Mouse (Mus musculus) myocyte (in vitro differentiated cells): Measurements from ENCODE around the gene Mmrn2. TPM values are rescaled to one million over a fixed set of nuclear protein-coding genes. Genes with fewer than 3 reads are reported as not detected.

Experiments used
- H3K27me3 ChIP-seq: one replicate; pipeline ENCODE4 v1.6.1; 2011; ENCODE audit not compliant: control insufficient read depth, insufficient read depth, insufficient read length
- H3K36me3 ChIP-seq: one replicate; pipeline ENCODE4 v1.6.1; 2011; ENCODE audit not compliant: control insufficient read depth, insufficient read depth
- H3K4me2 ChIP-seq: one replicate; pipeline ENCODE4 v1.6.1; 2011; ENCODE audit warnings: low read depth, control low read depth
- H3K4me3 ChIP-seq: one replicate; pipeline ENCODE4 v1.5.1; 2011; ENCODE audit warnings: mild to moderate bottlenecking, control low read depth, moderate library complexity
- H3K79me2 ChIP-seq: one replicate; pipeline ENCODE4 v1.6.1; 2011; ENCODE audit not compliant: control insufficient read depth, insufficient read depth
- H3ac ChIP-seq: one replicate; pipeline ENCODE4 v1.6.1; 2011; ENCODE audit not compliant: control insufficient read depth, insufficient read length
- CEBPB ChIP-seq: IDR thresholded peaks from 2 replicates; pipeline ENCODE4 v1.6.1; 2011; ENCODE audit warnings: mild to moderate bottlenecking, moderate library complexity; ENCODE audit not compliant: poor library complexity, insufficient read depth, severe bottlenecking
- E2F4 ChIP-seq: IDR thresholded peaks from one replicate; pipeline ENCODE4 v1.6.1; 2011; ENCODE audit warnings: mild to moderate bottlenecking, control low read depth, moderate library complexity; ENCODE audit not compliant: insufficient read depth
- MAX ChIP-seq: IDR thresholded peaks from one replicate; pipeline ENCODE4 v1.6.1; 2011; ENCODE audit warnings: low read depth, mild to moderate bottlenecking, control low read depth
- MYOD1 ChIP-seq, 3 experiments: IDR thresholded peaks; one replicate each; pipeline ENCODE4 v1.6.1; 2011; ENCODE audit warnings: control low read depth in 2 of 3, low read depth in 2 of 3, mild to moderate bottlenecking in 2 of 3, moderate library complexity in 1 of 3; ENCODE audit not compliant: insufficient read length in 2 of 3, control insufficient read depth in 1 of 3
- MYOG ChIP-seq, 3 experiments: IDR thresholded peaks; one replicate each; pipeline ENCODE4 v1.6.1; 2011; ENCODE audit warnings: control low read depth in 2 of 3, low read depth in 2 of 3, mild to moderate bottlenecking in 2 of 3; ENCODE audit not compliant: insufficient read length in 2 of 3, control insufficient read depth in 1 of 3, insufficient read depth in 1 of 3
- POLR2A ChIP-seq: IDR thresholded peaks from one replicate; pipeline ENCODE4 v1.6.1; 2011; ENCODE audit warnings: low read depth, mild to moderate bottlenecking, control low read depth, moderate library complexity; ENCODE audit not compliant: insufficient read length
- POLR2AphosphoS2 ChIP-seq: IDR thresholded peaks from one replicate; pipeline ENCODE4 v1.6.1; 2011; ENCODE audit warnings: low read depth, control low read depth; ENCODE audit not compliant: insufficient read length
- REST ChIP-seq: IDR thresholded peaks from one replicate; pipeline ENCODE4 v1.6.1; 2011; ENCODE audit warnings: mild to moderate bottlenecking, control low read depth, moderate library complexity; ENCODE audit not compliant: insufficient read depth, insufficient read length
- SRF ChIP-seq: IDR thresholded peaks from one replicate; pipeline ENCODE4 v1.6.1; 2011; ENCODE audit warnings: low read depth; ENCODE audit not compliant: control insufficient read depth, insufficient read length
- TCF12 ChIP-seq: IDR thresholded peaks from one replicate; pipeline ENCODE4 v1.6.1; 2011; ENCODE audit warnings: mild to moderate bottlenecking, control low read depth; ENCODE audit not compliant: poor library complexity, insufficient read depth, severe bottlenecking
- TCF3 ChIP-seq: IDR thresholded peaks from one replicate; pipeline ENCODE4 v1.6.1; 2011; ENCODE audit warnings: low read depth, control low read depth; ENCODE audit not compliant: insufficient read length
- USF1 ChIP-seq: IDR thresholded peaks from one replicate; pipeline ENCODE4 v1.6.1; 2011; ENCODE audit warnings: low read depth, mild to moderate bottlenecking, control low read depth, moderate library complexity
- polyA plus RNA-seq: library from polyadenylated mRNA; unstranded; fragments of >200 nt; fragmentation: generic; extraction: Trizol; gene quantifications from one replicate; pipeline ENCODE4 v1.2.1, GENCODE M21; 2012; ENCODE audit warnings: missing spikeins

Gene Mmrn2
- polyA plus RNA-seq, 1 experiment = 0.02 TPM

DNA sequence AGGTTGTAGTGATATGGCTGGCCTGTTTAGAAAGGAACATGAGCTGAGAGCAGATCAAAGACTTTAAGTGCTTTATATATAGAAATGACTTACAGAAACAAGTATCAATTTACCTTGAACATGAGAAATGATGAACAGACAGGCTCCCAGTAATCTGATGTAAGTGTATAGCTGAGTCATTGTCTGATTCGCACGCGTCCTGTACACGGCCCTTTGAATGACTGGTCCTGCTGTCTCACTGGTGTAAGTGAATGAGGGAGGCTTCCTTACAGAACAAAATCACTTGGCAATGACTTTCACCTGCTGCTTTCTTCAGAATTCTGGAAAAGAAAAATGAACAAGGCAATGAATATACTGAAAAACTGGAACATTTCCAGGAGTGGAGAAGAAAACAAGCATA, 72.4 kb downstream of the Mmrn2 start:
- peaks cover 12% of the 10 kb centered on the region for H3K36me3 ChIP-seq
- peaks cover 38% of the 10 kb centered on the region for H3K79me2 ChIP-seq
- peak overlapping the region; percentile 32 for H3K4me2 ChIP-seq
- no peaks in the 10 kb centered on the region for H3K27me3 ChIP-seq
- no peak overlapping the region for H3K4me3 ChIP-seq
- H3ac ChIP-seq = no peak overlapping the region
- TF ChIP-seq TCF12 (no peak), REST (no peak), TCF3 (no peak), POLR2AphosphoS2 (no peak), E2F4 (no peak), MYOG (IDR thresholded peaks at IDR 0.05; ENCODE audit: control insufficient read depth in 1 of 3, insufficient read depth in 1 of 3, insufficient read length in 2 of 3, low read depth in 2 of 3) (no peak), MAX (no peak), USF1 (no peak)

DNA sequence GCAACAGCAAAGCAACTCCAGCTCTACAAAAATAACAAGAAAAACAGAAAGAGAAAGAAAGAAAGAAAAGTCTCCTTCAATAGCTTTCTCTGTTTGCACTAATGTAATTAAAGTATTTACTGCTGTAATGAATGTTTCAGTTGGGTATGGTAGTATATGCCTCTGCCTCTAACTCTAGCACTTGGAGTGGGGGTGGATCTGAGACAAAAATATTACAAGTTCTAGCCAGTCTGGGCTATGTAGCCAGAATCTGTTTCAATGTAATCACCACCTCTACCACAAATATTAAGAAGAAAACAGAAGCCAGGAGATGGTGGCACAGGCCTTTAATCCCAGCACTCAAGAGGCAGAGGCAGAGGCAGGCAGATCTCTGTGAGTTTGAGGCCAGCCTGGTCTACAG, 73.1 kb downstream of the Mmrn2 start:
- TF ChIP-seq POLR2AphosphoS2 = no peak
- no peak for TF ChIP-seq MYOD1 (IDR thresholded peaks at IDR 0.05; ENCODE audit: control insufficient read depth in 1 of 3, insufficient read length in 2 of 3, low read depth in 2 of 3)
- no peak for TF ChIP-seq E2F4
- no peak for TF ChIP-seq TCF12
- TF ChIP-seq MAX = no peak
- TF ChIP-seq CEBPB = no peak
- TF ChIP-seq TCF3 = no peak
- TF ChIP-seq USF1 = no peak
- TF ChIP-seq SRF = no peak
- no peak for TF ChIP-seq MYOG (IDR thresholded peaks at IDR 0.05; ENCODE audit: control insufficient read depth in 1 of 3, insufficient read depth in 1 of 3, insufficient read length in 2 of 3, low read depth in 2 of 3)
- TF ChIP-seq REST = no peak
- no peak for TF ChIP-seq POLR2A
- Histone ChIP-seq H3K4me2 (peak overlapping the region; percentile 32), H3K36me3 (peaks cover 11% of the 10 kb centered on the region), H3K4me3 (no peak overlapping the region), H3K27me3 (no peaks in the 10 kb centered on the region), H3K79me2 (peaks cover 38% of the 10 kb centered on the region), H3ac (no peak overlapping the region)

DNA sequence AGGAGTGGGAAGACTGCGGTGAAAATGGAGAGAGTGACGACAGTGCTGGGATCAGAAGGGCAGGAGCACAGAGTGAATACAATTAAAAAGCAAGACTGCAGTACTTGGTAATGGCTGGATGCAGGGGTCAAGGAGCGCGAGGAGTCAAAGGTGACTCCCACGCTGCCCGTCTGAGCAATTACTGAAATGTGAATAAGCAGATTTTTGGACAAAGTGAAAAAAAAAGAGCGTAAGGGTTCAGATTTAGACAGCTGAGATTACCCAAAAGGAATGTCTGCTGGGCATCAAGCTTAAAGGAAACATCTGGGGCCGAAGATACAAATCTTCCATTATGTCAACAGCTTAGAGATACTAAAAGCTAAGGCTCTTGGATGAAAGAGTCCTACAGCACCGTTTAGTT, 74.5 kb downstream of the Mmrn2 start:
- Histone ChIP-seq H3K36me3 (peaks cover 7% of the 10 kb centered on the region), H3K4me2 (no peak overlapping the region), H3K27me3 (no peaks in the 10 kb centered on the region), H3ac (no peak overlapping the region), H3K4me3 (no peak overlapping the region), H3K79me2 (peaks cover 38% of the 10 kb centered on the region)
- TF ChIP-seq CEBPB (no peak), MYOD1 (IDR thresholded peaks at IDR 0.05; ENCODE audit: control insufficient read depth in 1 of 3, insufficient read length in 2 of 3, low read depth in 2 of 3) (no peak), TCF3 (no peak), USF1 (no peak), REST (no peak), E2F4 (no peak), POLR2A (no peak)

DNA sequence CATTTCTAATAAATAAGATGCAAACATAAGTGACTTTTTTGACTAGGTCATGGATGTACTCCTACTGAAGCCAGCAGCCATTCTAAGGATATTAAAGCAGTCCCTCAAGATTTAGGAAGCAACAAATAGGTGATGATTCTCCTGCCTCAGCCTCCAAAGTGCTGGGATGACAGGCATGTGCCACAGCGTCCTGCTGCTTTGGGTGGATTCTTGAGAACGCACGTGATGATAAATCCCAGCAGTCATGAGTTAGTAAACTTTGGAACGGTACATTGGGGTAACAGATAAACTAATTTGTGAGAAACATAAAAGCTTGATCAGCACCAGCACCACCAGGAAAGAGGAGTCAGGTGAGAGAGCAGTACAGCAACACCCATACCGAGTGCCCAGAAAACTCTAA, 75.2 kb downstream of the Mmrn2 start:
- Histone ChIP-seq H3ac (no peak overlapping the region), H3K27me3 (no peaks in the 10 kb centered on the region), H3K4me2 (no peak overlapping the region), H3K79me2 (peaks cover 38% of the 10 kb centered on the region), H3K36me3 (peaks cover 7% of the 10 kb centered on the region), H3K4me3 (no peak overlapping the region)
- no peak for TF ChIP-seq REST
- no peak for TF ChIP-seq POLR2A
- no peak for TF ChIP-seq TCF3
- TF ChIP-seq TCF12 = no peak
- no peak for TF ChIP-seq USF1
- no peak for TF ChIP-seq MYOG (IDR thresholded peaks at IDR 0.05; ENCODE audit: control insufficient read depth in 1 of 3, insufficient read depth in 1 of 3, insufficient read length in 2 of 3, low read depth in 2 of 3)
- no peak for TF ChIP-seq MAX
- TF ChIP-seq E2F4 = no peak
- no peak for TF ChIP-seq MYOD1 (IDR thresholded peaks at IDR 0.05; ENCODE audit: control insufficient read depth in 1 of 3, insufficient read length in 2 of 3, low read depth in 2 of 3)
- no peak for TF ChIP-seq POLR2AphosphoS2
- no peak for TF ChIP-seq CEBPB
- TF ChIP-seq SRF = no peak

DNA sequence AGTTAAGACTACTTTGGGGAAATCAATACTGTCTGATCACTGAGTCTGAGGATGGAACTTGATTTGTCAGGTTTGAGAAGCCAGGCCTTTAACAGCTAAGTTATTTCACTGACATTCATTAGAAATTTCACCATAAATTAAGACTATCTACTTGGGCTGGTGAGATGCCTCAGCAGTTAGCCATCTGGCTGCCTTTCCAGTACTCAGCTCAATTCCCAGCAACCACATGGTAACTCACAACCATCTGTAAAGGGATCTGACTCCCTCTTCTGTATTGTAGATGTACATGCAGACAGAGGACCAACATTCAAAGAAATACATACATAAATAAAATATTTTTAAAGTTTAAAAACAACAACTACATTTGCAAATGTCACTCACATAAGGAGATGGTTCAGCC, 76.6 kb downstream of the Mmrn2 start:
- Histone ChIP-seq H3K27me3 (no peaks in the 10 kb centered on the region), H3K4me2 (no peak overlapping the region), H3ac (no peak overlapping the region), H3K36me3 (no peaks in the 10 kb centered on the region), H3K79me2 (peaks cover 41% of the 10 kb centered on the region), H3K4me3 (no peak overlapping the region)
- TF ChIP-seq MAX (no peak), E2F4 (no peak), REST (no peak), POLR2AphosphoS2 (no peak), TCF3 (no peak), MYOG (IDR thresholded peaks at IDR 0.05; ENCODE audit: control insufficient read depth in 1 of 3, insufficient read depth in 1 of 3, insufficient read length in 2 of 3, low read depth in 2 of 3) (no peak), TCF12 (no peak), CEBPB (no peak), POLR2A (no peak), USF1 (no peak)
